Mouse (Mus musculus): ENCODE results near the gene Mtrf1l. TPM values are rescaled to one million over a fixed set of nuclear protein-coding genes. Genes with fewer than 3 reads are reported as not detected.

Gene Mtrf1l
- total RNA-seq, 4 experiments from 2014 or later, result 9.4 to 14.3 (median 11.1) TPM

GRCm38 (mm10) chr10:5805243-5805730 lies 18.4 kb downstream of the Mtrf1l start, which contains the start of gene Fbxo5:
Gene Fbxo5 (minus strand): TSS chr10:5805600.
- peak; percentile 98 to 99 for DNase-seq (ENCODE audit: low spot score in 2 of 2)

- no peak for DNase-seq (ENCODE audit: low spot score in 2 of 2)
These were observed 19.0 kb downstream of the Mtrf1l start for GRCm38 (mm10) chr10:5804691-5805156.

- no peak for DNase-seq (ENCODE audit: low spot score in 2 of 2)
These were observed 20.0 kb downstream of the Mtrf1l start for GRCm38 (mm10) chr10:5803739-5804138.

GRCm38 (mm10) chr10:5802866-5803265 lies 20.8 kb downstream of the Mtrf1l start:
- no peak for DNase-seq (ENCODE audit: low spot score in 2 of 2)

- DNase-seq (ENCODE audit: low spot score in 2 of 2), result no peak
These were observed 23.2 kb downstream of the Mtrf1l start for GRCm38 (mm10) chr10:5800490-5800889.

GRCm38 (mm10) chr10:5798069-5798468 lies 25.6 kb downstream of the Mtrf1l start:
- no peak for DNase-seq (ENCODE audit: low spot score in 2 of 2)

GRCm38 (mm10) chr10:5790657-5791056 lies 33.1 kb downstream of the Mtrf1l start:
- peak in 1 of 2 experiments; percentile 52 for DNase-seq (ENCODE audit: low spot score in 2 of 2)

- DNase-seq (ENCODE audit: low spot score in 2 of 2), result peak in 1 of 2 experiments; percentile 36
These were observed 36.8 kb downstream of the Mtrf1l start for GRCm38 (mm10) chr10:5786923-5787322.

Other genes starting within 250 kb of the Mtrf1l start
- under 1 TPM; 0.18 to 0.39 (median 0.28) TPM for gene Myct1, start 230.1 kb downstream of the Mtrf1l start, total RNA-seq (2022)
- gene Vip, start 184.7 kb downstream of the Mtrf1l start, total RNA-seq (2022), result 10 to 100 TPM; 14.6 to 17.7 (median 16.1) TPM
- gene Fbxo5, start 18.3 kb downstream of the Mtrf1l start, total RNA-seq (2022), result 1 to 10 TPM; 1.0 to 2.8 (median 1.8) TPM
- gene Rgs17, start 98.5 kb upstream of the Mtrf1l start, total RNA-seq (2022), result 10 to 100 TPM; 32.8 to 40.5 (median 36.8) TPM